Mouse (Mus musculus): ENCODE data around the gene Gm20824.
"Not testable (repeated sequence)": the region's sequence is repeated elsewhere in the genome, so short reads cannot be mapped to it uniquely, and the experiment has no call there.

The Gm20824 gene

DNA sequence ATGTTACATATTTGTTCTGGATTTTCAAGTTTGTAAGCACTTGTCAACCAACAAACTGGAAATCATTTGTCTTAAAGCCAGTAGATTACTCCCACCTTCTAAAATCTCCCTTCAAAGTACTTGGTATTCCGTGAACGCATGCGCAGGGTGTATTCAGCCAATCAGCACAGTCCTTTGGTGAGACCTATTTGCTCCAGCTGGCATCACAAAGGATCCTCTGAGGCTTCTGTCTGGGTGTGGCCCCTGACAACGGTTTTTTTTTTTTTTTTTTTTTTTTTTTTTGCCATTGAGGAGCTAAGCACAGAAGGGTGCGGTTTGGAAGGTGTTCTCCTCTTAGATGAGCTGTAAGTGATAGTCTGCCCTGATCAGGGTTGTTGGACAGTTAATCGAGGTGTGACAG lies at the start of gene Gm20824:
Gm20824 (plus strand) TSS at position 301 of the 400 bp plus-strand sequence.
- in situ Hi-C loops (cut with MboI, MseI): not testable (repeated sequence)

All from T-helper 2 cell (primary cell).